In genomic region chr11:115163568-115164150, GRCm38 (mm10) we compare ENCODE assay signal across 7 mouse cellular contexts. TPM values are rescaled to one million over a fixed set of nuclear protein-coding genes. Genes with fewer than 3 reads are reported as not detected.
A peak's percentile ranks its signal among the peaks of the same experiment; 100 is the strongest.
DNase-seq lines count a peak whose midpoint lies in the region; ATAC-seq and TF ChIP-seq lines count a peak whose summit lies in the region.

No protein-coding gene starts in this region.

- H3K36me3 ChIP-seq in testis, adult 2 months (ENCODE audit: control insufficient read depth, insufficient read depth, low read length), result no peaks in the 10 kb centered on the region
- H3K36me3 ChIP-seq in hindbrain, embryonic 12.5 days, result no peaks in the 10 kb centered on the region
- peaks cover 8% of the 10 kb centered on the region for H3K36me3 ChIP-seq in liver, embryonic 12.5 days
- no peaks in the 10 kb centered on the region for H3K36me3 ChIP-seq in neural tube, embryonic 14.5 days (ENCODE audit: control insufficient read depth, insufficient read depth, low read length)

- H3K9me3 ChIP-seq in hindbrain, embryonic 12.5 days (replicated peaks), result no peaks in the 10 kb centered on the region
- H3K9me3 ChIP-seq in liver, embryonic 12.5 days (replicated peaks), result no peaks in the 10 kb centered on the region
- no peaks in the 10 kb centered on the region for H3K9me3 ChIP-seq in neural tube, embryonic 14.5 days (ENCODE audit: control insufficient read depth, low read length)

- no peak for TF ChIP-seq POLR2A in testis, adult 2 months (IDR thresholded peaks at IDR 0.05; ENCODE audit: control insufficient read depth, low read depth, low read length)

- peaks cover 22% of the 10 kb centered on the region for H3K4me1 ChIP-seq in testis, adult 2 months (ENCODE audit: control insufficient read depth, insufficient read depth, low read length)
- H3K4me1 ChIP-seq in hindbrain, embryonic 12.5 days, result peaks cover 27% of the 10 kb centered on the region
- H3K4me1 ChIP-seq in liver, embryonic 12.5 days, result peaks cover 74% of the 10 kb centered on the region
- peaks cover 18% of the 10 kb centered on the region for H3K4me1 ChIP-seq in neural tube, embryonic 14.5 days (ENCODE audit: control insufficient read depth, insufficient read depth, low read length)

- no peak for TF ChIP-seq CTCF in testis, adult 2 months (IDR thresholded peaks at IDR 0.05; ENCODE audit: control insufficient read depth, insufficient read depth, insufficient replicate concordance, low read depth, low read length)

- H3K4me3 ChIP-seq in testis, adult 2 months (ENCODE audit: control insufficient read depth, low read depth, low read length), result peak overlapping the region; percentile 88
- H3K4me3 ChIP-seq in hindbrain, embryonic 12.5 days, result peak overlapping the region; percentile 46
- peak overlapping the region; percentile 70 for H3K4me3 ChIP-seq in liver, embryonic 12.5 days
- peak overlapping the region; percentile 59 for H3K4me3 ChIP-seq in neural tube, embryonic 14.5 days (ENCODE audit: low read depth, low read length)

- DNase-seq in testis, postnatal 14 days (ENCODE audit: low spot score), result no peak
- peak; percentile 78 for DNase-seq in embryo, embryonic 10 days (ENCODE audit: low spot score)
- no peak for DNase-seq in urinary bladder, postnatal 36 days (ENCODE audit: low spot score in 2 of 2)

- peak; percentile 36 for ATAC-seq in hindbrain, embryonic 12.5 days (ENCODE audit: low FRiP score)
- peak; percentile 7; the same call in 1 of the 2 replicates for ATAC-seq in liver, embryonic 12.5 days
- 0 out of 2 replicates have a peak, but pooled peaks have one; percentile 30 for ATAC-seq in neural tube, embryonic 14.5 days (ENCODE audit: low read depth)

- peaks cover 2% of the 10 kb centered on the region for H3K27me3 ChIP-seq in testis, adult 2 months (ENCODE audit: control insufficient read depth, insufficient read depth, low read length)
- peaks cover 53% of the 10 kb centered on the region for H3K27me3 ChIP-seq in hindbrain, embryonic 12.5 days
- H3K27me3 ChIP-seq in liver, embryonic 12.5 days (replicated peaks), result no peaks in the 10 kb centered on the region
- H3K27me3 ChIP-seq in neural tube, embryonic 14.5 days (ENCODE audit: control insufficient read depth, insufficient read depth, low read length), result peaks cover 11% of the 10 kb centered on the region

- WGBS in hindbrain, embryonic 12.5 days, result under 1% methylated on average over 47 of the region's 47 CpGs
- under 1% methylated on average over 47 of the region's 47 CpGs for WGBS in liver, embryonic 12.5 days (ENCODE audit: insufficient replicate concordance)
- WGBS in neural tube, embryonic 14.5 days, result under 1% methylated on average over 47 of the region's 47 CpGs

- H3K9ac ChIP-seq in hindbrain, embryonic 12.5 days, result peak overlapping the region; percentile 54
- peak overlapping the region; percentile 75 for H3K9ac ChIP-seq in liver, embryonic 12.5 days
- peak overlapping the region; percentile 54 for H3K9ac ChIP-seq in neural tube, embryonic 14.5 days (replicated peaks; ENCODE audit: low read depth, low read length)

- H3K4me2 ChIP-seq in hindbrain, embryonic 12.5 days (replicated peaks), result peak overlapping the region; percentile 61
- H3K4me2 ChIP-seq in liver, embryonic 12.5 days, result peak overlapping the region; percentile 84
- peak overlapping the region; percentile 62 for H3K4me2 ChIP-seq in neural tube, embryonic 14.5 days (ENCODE audit: low read depth, low read length)

- 0 out of 2 replicates have a peak overlapping the region, but pooled peaks have one; percentile 12 for H3K27ac ChIP-seq in testis, adult 2 months (ENCODE audit: control insufficient read depth, insufficient read depth, low read depth, low read length)
- H3K27ac ChIP-seq in hindbrain, embryonic 12.5 days, result no peak overlapping the region
- H3K27ac ChIP-seq in liver, embryonic 12.5 days, result peak overlapping the region; percentile 55; the same call in 1 of the 2 replicates
- H3K27ac ChIP-seq in neural tube, embryonic 14.5 days (ENCODE audit: low read depth, low read length), result peak overlapping the region; percentile 10; the same call in 1 of the 2 replicates

RNA-seq across cellular contexts. Expression of gene Slc9a3r1, which starts 0.5 kb away (rescaled TPM):
- 21.2 and 29.7 TPM in 2 replicates for polyA plus RNA-seq in testis, adult 2 months (2012; rRNA removed)
- polyA plus RNA-seq in hindbrain, embryonic 12.5 days (2016; fragmentation: Nextera tagmentation; extraction: Ambion mirVana), result 35.7 and 42.3 TPM in 2 replicates
- 74.5 and 75.7 TPM in 2 replicates for polyA plus RNA-seq in liver, embryonic 12.5 days (2016; fragmentation: Nextera tagmentation; extraction: Ambion mirVana)
- polyA plus RNA-seq in neural tube, embryonic 14.5 days (2014; fragmentation: Nextera tagmentation; extraction: Ambion mirVana), result 42.3 and 59.1 TPM in 2 replicates

RNA-seq across cellular contexts. Expression of gene Tmem104, which starts 23.6 kb away (rescaled TPM):
- polyA plus RNA-seq in testis, adult 2 months (2012; rRNA removed), result 7.5 and 9.0 TPM in 2 replicates
- polyA plus RNA-seq in hindbrain, embryonic 12.5 days (2016; fragmentation: Nextera tagmentation; extraction: Ambion mirVana), result 9.0 and 10.4 TPM in 2 replicates
- 7.5 and 8.1 TPM in 2 replicates for polyA plus RNA-seq in liver, embryonic 12.5 days (2016; fragmentation: Nextera tagmentation; extraction: Ambion mirVana)
- 8.9 and 10.8 TPM in 2 replicates for polyA plus RNA-seq in neural tube, embryonic 14.5 days (2014; fragmentation: Nextera tagmentation; extraction: Ambion mirVana)

RNA-seq across cellular contexts. Expression of gene Nat9, which starts 24.0 kb away (rescaled TPM):
- 106 and 118 TPM in 2 replicates for polyA plus RNA-seq in testis, adult 2 months (2012; rRNA removed)
- 19.1 and 21.1 TPM in 2 replicates for polyA plus RNA-seq in hindbrain, embryonic 12.5 days (2016; fragmentation: Nextera tagmentation; extraction: Ambion mirVana)
- 12.8 and 12.9 TPM in 2 replicates for polyA plus RNA-seq in liver, embryonic 12.5 days (2016; fragmentation: Nextera tagmentation; extraction: Ambion mirVana)
- 19.1 and 19.9 TPM in 2 replicates for polyA plus RNA-seq in neural tube, embryonic 14.5 days (2014; fragmentation: Nextera tagmentation; extraction: Ambion mirVana)

RNA-seq across cellular contexts. Expression of gene Cd300lf, which starts 29.9 kb away (rescaled TPM):
- 0.09 and 0.14 TPM in 2 replicates for polyA plus RNA-seq in testis, adult 2 months (2012; rRNA removed)
- polyA plus RNA-seq in hindbrain, embryonic 12.5 days (2016; fragmentation: Nextera tagmentation; extraction: Ambion mirVana), result 0.27 TPM in 1 of 2 replicates, not detected in the other
- 0.90 and 1.3 TPM in 2 replicates for polyA plus RNA-seq in liver, embryonic 12.5 days (2016; fragmentation: Nextera tagmentation; extraction: Ambion mirVana)
- polyA plus RNA-seq in neural tube, embryonic 14.5 days (2014; fragmentation: Nextera tagmentation; extraction: Ambion mirVana), result 0.11 TPM in 1 of 2 replicates, not detected in the other
